Mouse (Mus musculus) hindbrain, embryonic 12.5 days (tissue): Measurements from ENCODE around the gene Entpd4b. TPM values are rescaled to one million over a fixed set of nuclear protein-coding genes. Genes with fewer than 3 reads are reported as not detected.
"Not testable (repeated sequence)": the region's sequence is repeated elsewhere in the genome, so short reads cannot be mapped to it uniquely, and the experiment has no call there.

Source experiments
- ATAC-seq: fragments of 200-750 bp; cut with Nextera tagmentation; 2 replicates; pipeline ENCODE4 v1.8.0; 2017; ENCODE audit warnings: moderate TSS enrichment; ENCODE audit not compliant: low FRiP score
- H3K27ac ChIP-seq: fragments of 300-500 bp; sonication (generic); 2 replicates; pipeline ENCODE4 v1.5.1; 2016; ENCODE audit warnings: mild to moderate bottlenecking
- H3K27me3 ChIP-seq: fragments of 300-500 bp; sonication (generic); 2 replicates; pipeline ENCODE4 v1.6.1; 2016; ENCODE audit warnings: mild to moderate bottlenecking
- H3K36me3 ChIP-seq: fragments of 300-500 bp; sonication (generic); 2 replicates; pipeline ENCODE4 v1.6.1; 2016; ENCODE audit warnings: mild to moderate bottlenecking
- H3K4me1 ChIP-seq: fragments of 300-500 bp; sonication (generic); 2 replicates; pipeline ENCODE4 v1.6.1; 2016
- H3K4me2 ChIP-seq: fragments of 300-500 bp; sonication (generic); replicated peaks from 2 replicates; pipeline ENCODE4 v1.6.1; 2016; ENCODE audit warnings: mild to moderate bottlenecking
- H3K4me3 ChIP-seq: fragments of 300-500 bp; sonication (generic); 2 replicates; pipeline ENCODE4 v1.5.1; 2016; ENCODE audit warnings: mild to moderate bottlenecking
- H3K9ac ChIP-seq: fragments of 300-500 bp; sonication (generic); 2 replicates; pipeline ENCODE4 v1.6.1; 2016; ENCODE audit warnings: mild to moderate bottlenecking, moderate library complexity
- H3K9me3 ChIP-seq: fragments of 300-500 bp; sonication (generic); replicated peaks from 2 replicates; pipeline ENCODE4 v1.6.1; 2016; ENCODE audit warnings: mild to moderate bottlenecking
- whole genome bisulfite sequencing: fragments of 180-500 bp; shearing (Covaris S2); methylation state at CpG from one replicate; pipeline ENCODE4 v1.1.7; 2016; 5-methylcytosine and 5-hydroxymethylcytosine counted together
- polyA plus RNA-seq: library from polyadenylated mRNA; unstranded; fragments of >200 nt; fragmentation: Nextera tagmentation; extraction: Ambion mirVana; gene quantifications from 2 replicates; pipeline ENCODE4 v1.2.1, GENCODE M21; 2016

Entpd4b gene
- 12.1 and 12.7 TPM in 2 replicates for polyA plus RNA-seq

- peak; percentile 96 for ATAC-seq
- H3K27ac ChIP-seq, H3K4me3 ChIP-seq, H3K9ac ChIP-seq, H3K4me1 ChIP-seq, H3K27me3 ChIP-seq, H3K4me2 ChIP-seq, H3K36me3 ChIP-seq, H3K9me3 ChIP-seq: not testable (repeated sequence)
- WGBS = no CpG with 5 or more reads among the region's 68 CpGs
Measured at GRCm38 (mm10) chr14:69555110-69555831, at the start of gene Entpd4b. TSS of gene Entpd4b (plus strand) at chr14:69555424.

- H3K27ac ChIP-seq, ATAC-seq, H3K9me3 ChIP-seq, H3K4me3 ChIP-seq, H3K4me1 ChIP-seq, H3K27me3 ChIP-seq, H3K9ac ChIP-seq, H3K4me2 ChIP-seq, H3K36me3 ChIP-seq: not testable (repeated sequence)
- WGBS = no CpG with 5 or more reads among the region's 1 CpGs
Measured at GRCm38 (mm10) chr14:69507000-69507399, 48.2 kb upstream of the Entpd4b start.

GRCm38 (mm10) chr14:69512449-69512848 lies 42.8 kb upstream of the Entpd4b start, which contains the start of gene Gm27179:
TSS of gene Gm27179 (minus strand) at chr14:69512549.
- H3K9ac ChIP-seq, H3K4me2 ChIP-seq, H3K36me3 ChIP-seq, ATAC-seq, H3K27me3 ChIP-seq, H3K4me3 ChIP-seq, H3K4me1 ChIP-seq, H3K27ac ChIP-seq, H3K9me3 ChIP-seq: not testable (repeated sequence)
- WGBS = no CpG with 5 or more reads among the region's 2 CpGs

GRCm38 (mm10) chr14:69520810-69521209 lies 34.4 kb upstream of the Entpd4b start:
- H3K27ac ChIP-seq, H3K27me3 ChIP-seq, H3K9me3 ChIP-seq, H3K4me1 ChIP-seq, H3K4me2 ChIP-seq, H3K36me3 ChIP-seq, H3K4me3 ChIP-seq, ATAC-seq, H3K9ac ChIP-seq: not testable (repeated sequence)
- no CpG with 5 or more reads among the region's 2 CpGs for WGBS

- not testable (repeated sequence) for H3K4me1 ChIP-seq, H3K4me2 ChIP-seq, H3K27me3 ChIP-seq, H3K36me3 ChIP-seq, ATAC-seq, H3K27ac ChIP-seq, H3K9ac ChIP-seq, H3K9me3 ChIP-seq, H3K4me3 ChIP-seq
- WGBS = no CpG with 5 or more reads among the region's 1 CpGs
Measured at GRCm38 (mm10) chr14:69523001-69523400, 32.2 kb upstream of the Entpd4b start.

- H3K9ac ChIP-seq, H3K4me3 ChIP-seq, H3K9me3 ChIP-seq, H3K4me2 ChIP-seq, H3K36me3 ChIP-seq, ATAC-seq, H3K27me3 ChIP-seq, H3K4me1 ChIP-seq, H3K27ac ChIP-seq: not testable (repeated sequence)
- no CpG with 5 or more reads among the region's 1 CpGs for WGBS
Measured at GRCm38 (mm10) chr14:69526202-69526601, 29.0 kb upstream of the Entpd4b start.

- H3K27ac ChIP-seq, H3K36me3 ChIP-seq, H3K4me2 ChIP-seq, H3K27me3 ChIP-seq, ATAC-seq, H3K9me3 ChIP-seq, H3K4me1 ChIP-seq, H3K9ac ChIP-seq, H3K4me3 ChIP-seq: not testable (repeated sequence)
- WGBS = no CpG with 5 or more reads among the region's 7 CpGs
Measured at GRCm38 (mm10) chr14:69536539-69536938, 18.7 kb upstream of the Entpd4b start.

GRCm38 (mm10) chr14:69540113-69540512 lies 15.1 kb upstream of the Entpd4b start:
- ATAC-seq, H3K27me3 ChIP-seq, H3K9me3 ChIP-seq, H3K36me3 ChIP-seq, H3K4me3 ChIP-seq, H3K4me1 ChIP-seq, H3K27ac ChIP-seq, H3K9ac ChIP-seq, H3K4me2 ChIP-seq: not testable (repeated sequence)
- no CpG with 5 or more reads among the region's 5 CpGs for WGBS

- not testable (repeated sequence) for H3K27me3 ChIP-seq, H3K4me1 ChIP-seq, H3K9me3 ChIP-seq, H3K4me3 ChIP-seq, H3K9ac ChIP-seq, H3K36me3 ChIP-seq, H3K27ac ChIP-seq, H3K4me2 ChIP-seq, ATAC-seq
- WGBS = no CpG with 5 or more reads among the region's 7 CpGs
Measured at GRCm38 (mm10) chr14:69542695-69543094, 12.5 kb upstream of the Entpd4b start.

GRCm38 (mm10) chr14:69544033-69544432 lies 11.2 kb upstream of the Entpd4b start:
- not testable (repeated sequence) for H3K4me2 ChIP-seq, H3K9ac ChIP-seq, ATAC-seq, H3K27me3 ChIP-seq, H3K9me3 ChIP-seq, H3K4me3 ChIP-seq, H3K27ac ChIP-seq, H3K36me3 ChIP-seq, H3K4me1 ChIP-seq
- no CpG with 5 or more reads among the region's 7 CpGs for WGBS

- H3K4me2 ChIP-seq, H3K4me3 ChIP-seq, H3K27ac ChIP-seq, H3K4me1 ChIP-seq, H3K36me3 ChIP-seq, H3K9me3 ChIP-seq, H3K27me3 ChIP-seq, H3K9ac ChIP-seq, ATAC-seq: not testable (repeated sequence)
- WGBS = no CpG with 5 or more reads among the region's 2 CpGs
Measured at GRCm38 (mm10) chr14:69545052-69545451, 10.2 kb upstream of the Entpd4b start.

GRCm38 (mm10) chr14:69547310-69547709 lies 7.9 kb upstream of the Entpd4b start:
- not testable (repeated sequence) for H3K9ac ChIP-seq, H3K4me2 ChIP-seq, H3K27me3 ChIP-seq, H3K27ac ChIP-seq, H3K4me3 ChIP-seq, H3K4me1 ChIP-seq, ATAC-seq, H3K36me3 ChIP-seq, H3K9me3 ChIP-seq
- no CpG with 5 or more reads among the region's 4 CpGs for WGBS

- H3K4me1 ChIP-seq, H3K27ac ChIP-seq, H3K36me3 ChIP-seq, H3K9me3 ChIP-seq, H3K9ac ChIP-seq, H3K4me2 ChIP-seq, H3K4me3 ChIP-seq, ATAC-seq, H3K27me3 ChIP-seq: not testable (repeated sequence)
- no CpG with 5 or more reads among the region's 8 CpGs for WGBS
Measured at GRCm38 (mm10) chr14:69556820-69557219, 1.6 kb downstream of the Entpd4b start.
